Mouse (Mus musculus): ENCODE results near the gene Trpm7. TPM values are rescaled to one million over a fixed set of nuclear protein-coding genes. Genes with fewer than 3 reads are reported as not detected.
"Not testable (repeated sequence)": the region's sequence is repeated elsewhere in the genome, so short reads cannot be mapped to it uniquely, and the experiment has no call there.

Gene Trpm7
- polyA plus RNA-seq, 1 experiment, result 0.63 TPM

DNA sequence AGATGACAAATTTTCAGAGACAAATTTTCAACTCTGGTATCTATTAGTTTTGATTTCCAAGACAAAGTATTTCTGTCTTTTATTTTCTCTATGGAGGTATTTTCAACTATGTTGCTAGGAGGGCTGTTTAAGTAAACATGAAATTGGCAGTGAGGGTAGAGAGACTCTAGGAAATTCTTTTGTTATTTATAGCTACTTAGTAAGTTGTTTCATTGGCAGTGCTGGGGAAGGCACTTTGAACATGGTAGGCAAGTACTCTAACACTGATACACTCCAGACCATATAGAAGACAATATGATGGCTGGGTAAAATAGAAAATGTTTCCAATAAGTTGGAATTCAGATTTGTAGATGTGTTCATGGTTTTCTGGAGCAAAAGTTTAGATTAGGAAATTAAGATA, 15.7 kb upstream of the Trpm7 start:
- TF ChIP-seq GATA1 (IDR thresholded peaks at IDR 0.05; ENCODE audit: borderline replicate concordance, low read length) (no peak), FLI1 (IDR thresholded peaks at IDR 0.05; ENCODE audit: low read length) (no peak)
- no peaks in the 10 kb centered on the region for H3K9me3 ChIP-seq
- peaks cover 11% of the 10 kb centered on the region for H3K4me1 ChIP-seq
- no peak overlapping the region for H3K4me3 ChIP-seq (replicated peaks)
- peaks cover 47% of the 10 kb centered on the region for H3K36me3 ChIP-seq (replicated peaks; ENCODE audit: low read length)
- H3K27me3 ChIP-seq (replicated peaks), result no peaks in the 10 kb centered on the region

DNA sequence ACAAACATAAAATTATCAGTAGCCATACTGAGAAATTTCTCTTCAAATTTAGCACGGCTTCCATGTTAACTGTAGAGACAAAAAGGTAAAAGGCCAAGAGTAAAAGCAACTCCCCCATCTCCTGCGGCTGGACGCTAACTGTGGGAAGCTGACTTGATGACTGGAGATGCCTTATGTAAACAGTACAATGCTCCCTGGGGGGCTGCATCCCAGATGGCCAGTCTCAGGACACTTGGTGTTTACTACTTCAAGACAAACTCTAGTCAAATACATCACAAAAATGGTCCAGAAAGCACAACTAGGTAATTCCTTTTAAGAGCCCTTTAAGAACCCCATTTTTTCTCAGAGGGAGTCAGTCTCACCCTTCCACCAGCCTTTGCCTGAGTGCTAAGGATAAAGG, 11.1 kb upstream of the Trpm7 start:
- no peaks in the 10 kb centered on the region for H3K9me3 ChIP-seq
- H3K4me1 ChIP-seq, result peaks cover 20% of the 10 kb centered on the region
- no peaks in the 10 kb centered on the region for H3K27me3 ChIP-seq (replicated peaks)
- H3K4me3 ChIP-seq (replicated peaks), result no peak overlapping the region
- TF ChIP-seq FLI1 (IDR thresholded peaks at IDR 0.05; ENCODE audit: low read length), result no peak
- no peak for TF ChIP-seq GATA1 (IDR thresholded peaks at IDR 0.05; ENCODE audit: borderline replicate concordance, low read length)
- peaks cover 12% of the 10 kb centered on the region for H3K36me3 ChIP-seq (replicated peaks; ENCODE audit: low read length)

DNA sequence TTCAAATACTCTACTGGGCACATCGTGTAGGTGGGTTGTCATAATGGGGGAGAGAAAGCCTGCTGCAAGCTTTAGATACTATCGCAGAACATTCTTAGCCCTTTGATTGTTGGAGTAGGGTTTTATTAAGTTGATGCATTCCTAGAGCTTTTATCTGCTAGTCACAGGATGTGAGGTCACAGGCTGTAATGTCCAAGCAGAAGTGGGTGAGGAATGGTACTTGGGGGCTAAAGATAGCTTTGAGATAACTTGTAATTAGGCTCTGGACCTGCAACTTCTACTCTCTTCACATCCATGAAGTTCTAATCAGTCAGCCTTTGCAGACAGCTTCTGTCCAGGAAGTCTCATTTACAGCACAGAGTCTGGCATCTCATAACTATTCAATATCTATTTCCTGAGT, 9.8 kb upstream of the Trpm7 start:
- Histone ChIP-seq H3K9me3 (no peaks in the 10 kb centered on the region), H3K4me3 (replicated peaks) (no peak overlapping the region), H3K36me3 (replicated peaks; ENCODE audit: low read length) (peaks cover 5% of the 10 kb centered on the region), H3K4me1 (peaks cover 20% of the 10 kb centered on the region), H3K27me3 (replicated peaks) (no peaks in the 10 kb centered on the region)
- TF ChIP-seq FLI1 (IDR thresholded peaks at IDR 0.05; ENCODE audit: low read length), result no peak
- TF ChIP-seq GATA1 (IDR thresholded peaks at IDR 0.05; ENCODE audit: borderline replicate concordance, low read length), result no peak

DNA sequence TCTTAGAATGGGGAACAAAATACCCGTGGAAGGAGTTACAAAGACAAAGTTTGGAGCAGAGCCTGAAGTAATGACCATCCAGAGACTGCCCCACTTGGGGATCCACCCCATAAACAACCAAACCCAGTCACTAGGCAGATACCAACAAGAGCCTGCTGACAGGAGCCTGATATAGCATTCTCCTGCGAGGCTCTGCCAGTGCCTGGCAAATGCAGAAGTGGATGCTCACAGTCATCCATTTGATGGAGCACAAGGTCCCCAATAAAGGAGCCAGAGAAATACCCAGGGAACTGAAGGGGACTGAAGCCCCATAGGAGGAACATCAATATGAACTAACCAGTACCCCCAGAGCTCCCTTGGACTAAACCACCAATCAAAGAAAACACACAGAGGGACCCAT, 6.7 kb upstream of the Trpm7 start:
- H3K36me3 ChIP-seq (replicated peaks; ENCODE audit: low read length); H3K27me3 ChIP-seq (replicated peaks); H3K9me3 ChIP-seq; H3K4me3 ChIP-seq (replicated peaks): not testable (repeated sequence)
- H3K4me1 ChIP-seq, result peaks cover 22% of the 10 kb centered on the region

DNA sequence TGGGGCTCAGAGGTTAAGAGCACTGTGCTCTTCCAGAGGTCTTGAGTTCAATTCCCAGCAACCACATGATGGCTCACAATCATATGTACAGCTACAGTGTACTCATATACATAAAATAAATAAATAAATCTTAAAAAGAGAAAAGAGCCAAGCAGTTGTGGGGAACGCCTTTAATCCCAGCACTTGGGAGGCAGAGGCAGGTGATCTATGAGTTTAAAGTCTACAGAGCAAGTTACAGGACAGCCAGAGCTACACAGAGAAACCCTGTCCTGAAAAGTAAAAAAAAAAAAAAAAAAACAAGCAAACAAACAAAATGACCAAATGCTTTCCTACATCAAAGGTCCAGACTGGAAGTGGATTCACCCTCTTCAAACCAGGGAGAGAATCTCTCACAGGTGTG, 2.0 kb upstream of the Trpm7 start:
- Histone ChIP-seq H3K9me3 (no peaks in the 10 kb centered on the region), H3K4me3 (replicated peaks) (no peak overlapping the region), H3K27me3 (replicated peaks) (no peaks in the 10 kb centered on the region), H3K36me3 (replicated peaks; ENCODE audit: low read length) (no peaks in the 10 kb centered on the region), H3K4me1 (peaks cover 27% of the 10 kb centered on the region)
- TF ChIP-seq FLI1 (IDR thresholded peaks at IDR 0.05; ENCODE audit: low read length) (no peak), GATA1 (IDR thresholded peaks at IDR 0.05; ENCODE audit: borderline replicate concordance, low read length) (no peak)

DNA sequence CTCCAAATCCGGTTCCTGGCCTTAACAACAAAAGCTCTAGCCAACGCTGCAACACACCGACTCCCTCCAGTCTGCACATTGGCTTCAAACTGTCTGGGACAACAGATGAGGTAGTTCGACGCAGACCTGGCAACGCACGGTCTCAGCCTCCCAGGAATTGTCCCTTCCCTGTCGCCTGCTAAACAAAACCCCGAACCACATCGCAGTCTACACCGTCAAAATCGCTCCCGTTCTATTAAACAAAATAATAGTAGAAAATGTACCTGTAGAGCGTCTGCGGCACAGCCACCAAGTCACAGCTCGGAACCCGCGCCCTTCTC, 554 bp downstream of the Trpm7 start:
- TF ChIP-seq FLI1 (IDR thresholded peaks at IDR 0.05; ENCODE audit: low read length), result no peak
- TF ChIP-seq GATA1 (IDR thresholded peaks at IDR 0.05; ENCODE audit: borderline replicate concordance, low read length), result no peak
- Histone ChIP-seq H3K4me3 (replicated peaks) (peak overlapping the region; percentile 99), H3K36me3 (replicated peaks; ENCODE audit: low read length) (no peaks in the 10 kb centered on the region), H3K27me3 (replicated peaks) (no peaks in the 10 kb centered on the region), H3K9me3 (no peaks in the 10 kb centered on the region), H3K4me1 (peaks cover 42% of the 10 kb centered on the region)

DNA sequence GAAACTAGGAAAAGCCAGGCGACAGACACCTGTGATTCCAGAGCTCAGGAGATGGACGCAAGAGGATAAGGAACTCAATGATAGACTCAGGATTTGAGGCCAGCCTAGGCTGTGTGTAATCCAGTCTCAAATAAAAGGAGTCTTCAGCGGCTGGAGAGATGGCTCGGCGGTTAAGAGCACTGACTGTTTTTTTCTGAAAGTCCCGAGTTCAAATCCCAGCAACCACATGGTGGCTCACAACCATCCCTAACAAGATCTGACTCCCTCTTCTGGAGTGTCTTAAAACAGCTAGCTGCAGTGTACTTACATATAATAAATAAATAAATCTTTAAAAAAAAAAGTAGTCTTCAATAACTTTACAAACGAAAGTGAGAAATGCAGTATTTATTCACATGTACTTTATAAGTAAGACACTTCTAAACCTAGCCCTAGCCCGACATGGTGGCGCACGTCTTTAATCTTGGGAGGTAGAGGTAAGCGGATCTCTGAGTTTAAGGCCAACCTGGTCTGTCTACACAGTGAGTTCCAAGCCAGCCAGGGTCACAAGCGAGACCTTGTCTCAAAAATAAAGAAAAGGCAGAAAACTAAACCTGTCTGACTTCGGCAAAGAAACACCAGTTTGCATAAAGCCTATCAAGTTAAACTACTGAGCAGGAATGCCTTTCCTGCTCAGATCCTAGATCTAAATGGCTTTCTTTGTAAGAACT, 1.1 kb downstream of the Trpm7 start:
- no peak for TF ChIP-seq FLI1 (IDR thresholded peaks at IDR 0.05; ENCODE audit: low read length)
- no peak for TF ChIP-seq GATA1 (IDR thresholded peaks at IDR 0.05; ENCODE audit: borderline replicate concordance, low read length)
- peaks cover 46% of the 10 kb centered on the region for H3K4me1 ChIP-seq
- H3K4me3 ChIP-seq (replicated peaks), result peak overlapping the region; percentile 99
- H3K27me3 ChIP-seq (replicated peaks), result no peaks in the 10 kb centered on the region
- H3K9me3 ChIP-seq, result no peaks in the 10 kb centered on the region
- no peaks in the 10 kb centered on the region for H3K36me3 ChIP-seq (replicated peaks; ENCODE audit: low read length)

DNA sequence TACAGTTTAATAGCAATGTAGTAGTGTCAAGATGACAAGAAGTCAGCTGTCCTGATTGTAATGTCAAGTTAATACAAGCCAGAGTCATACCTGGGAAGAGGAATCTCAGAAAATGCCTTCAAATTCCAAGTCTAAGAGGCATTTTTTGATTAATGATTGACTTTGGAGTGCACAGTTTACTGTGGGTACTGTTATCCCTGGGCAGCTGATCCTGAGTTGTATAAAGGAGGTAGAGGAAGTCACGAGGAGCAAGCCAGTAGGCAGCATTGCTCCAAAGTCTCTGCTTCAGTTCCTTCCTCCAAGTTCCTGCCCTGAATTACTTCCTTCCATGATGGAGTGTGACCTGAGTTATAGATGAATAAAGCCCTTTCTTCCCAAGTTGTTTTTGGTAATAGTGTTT, 9.7 kb downstream of the Trpm7 start:
- H3K9me3 ChIP-seq, result no peaks in the 10 kb centered on the region
- H3K4me1 ChIP-seq, result peaks cover 52% of the 10 kb centered on the region
- peaks cover 15% of the 10 kb centered on the region for H3K36me3 ChIP-seq (replicated peaks; ENCODE audit: low read length)
- H3K4me3 ChIP-seq (replicated peaks), result no peak overlapping the region
- H3K27me3 ChIP-seq (replicated peaks), result no peaks in the 10 kb centered on the region
- TF ChIP-seq GATA1 (IDR thresholded peaks at IDR 0.05; ENCODE audit: borderline replicate concordance, low read length) (no peak), FLI1 (IDR thresholded peaks at IDR 0.05; ENCODE audit: low read length) (no peak)

DNA sequence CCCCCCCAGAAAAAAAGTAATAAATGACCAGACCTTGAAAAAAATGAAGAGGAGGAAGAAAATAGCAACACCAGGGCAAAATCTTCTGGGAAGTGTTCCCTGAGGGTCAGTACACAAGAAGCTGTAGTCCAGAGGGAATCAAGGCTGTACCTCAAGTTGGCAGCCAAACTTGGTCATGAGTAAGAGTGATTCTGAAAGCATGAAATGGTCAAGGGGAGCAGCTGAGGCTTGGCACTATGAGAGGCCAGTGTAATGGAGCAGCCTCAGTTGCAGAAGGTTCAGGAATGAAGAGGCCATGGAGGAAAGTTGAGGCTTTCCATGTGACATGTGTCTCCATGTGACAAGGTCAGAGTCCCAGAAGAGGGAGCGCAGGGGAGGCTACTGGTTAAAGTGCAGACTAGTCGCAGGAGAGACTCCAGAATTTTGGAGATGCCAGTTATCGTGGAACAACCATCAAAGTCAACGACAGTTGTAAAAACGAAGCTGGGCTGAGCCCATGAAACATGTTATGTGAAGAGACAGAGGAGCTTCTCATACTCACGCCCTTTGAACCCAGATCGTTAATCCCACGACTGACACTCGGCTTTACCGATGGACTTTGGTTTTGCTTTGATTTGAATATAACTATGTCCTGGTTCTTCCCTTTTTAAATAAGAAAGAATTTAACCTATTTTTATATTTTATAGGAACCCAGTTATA, 10.4 kb downstream of the Trpm7 start:
- Histone ChIP-seq H3K9me3 (no peaks in the 10 kb centered on the region), H3K4me3 (replicated peaks) (no peak overlapping the region), H3K27me3 (replicated peaks) (no peaks in the 10 kb centered on the region), H3K4me1 (peaks cover 53% of the 10 kb centered on the region), H3K36me3 (replicated peaks; ENCODE audit: low read length) (peaks cover 15% of the 10 kb centered on the region)
- TF ChIP-seq FLI1 (IDR thresholded peaks at IDR 0.05; ENCODE audit: low read length) (no peak), GATA1 (IDR thresholded peaks at IDR 0.05; ENCODE audit: borderline replicate concordance, low read length) (no peak)

DNA sequence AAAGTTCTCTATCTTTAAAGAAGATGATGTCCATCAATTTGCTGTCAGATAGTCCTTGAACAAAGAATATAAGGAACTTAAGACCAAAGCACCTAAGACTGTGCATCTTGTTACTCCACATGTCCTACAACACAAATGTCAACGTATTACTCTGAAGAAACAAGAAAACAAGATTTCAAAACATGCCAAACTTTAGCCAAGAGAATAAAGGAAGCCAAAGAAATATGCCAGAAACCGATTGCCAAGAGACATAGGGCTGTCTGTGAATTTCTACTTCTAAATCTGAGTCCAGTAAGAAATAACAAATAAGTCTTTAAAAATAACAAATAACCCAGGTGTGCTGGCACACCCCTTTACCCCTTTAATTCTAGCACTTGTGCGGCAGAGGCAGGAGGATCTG, 11.0 kb downstream of the Trpm7 start:
- Histone ChIP-seq H3K27me3 (replicated peaks) (no peaks in the 10 kb centered on the region), H3K4me3 (replicated peaks) (no peak overlapping the region), H3K36me3 (replicated peaks; ENCODE audit: low read length) (peaks cover 15% of the 10 kb centered on the region), H3K9me3 (no peaks in the 10 kb centered on the region), H3K4me1 (peaks cover 55% of the 10 kb centered on the region)
- TF ChIP-seq FLI1 (IDR thresholded peaks at IDR 0.05; ENCODE audit: low read length) (no peak), GATA1 (IDR thresholded peaks at IDR 0.05; ENCODE audit: borderline replicate concordance, low read length) (no peak)
